Mouse (Mus musculus) heart, embryonic 14.5 days (tissue): ENCODE measurements around the gene Lpar3. TPM values are rescaled to one million over a fixed set of nuclear protein-coding genes. Genes with fewer than 3 reads are reported as not detected.
A peak's percentile ranks its signal among the peaks of the same experiment; 100 is the strongest.

Experiments
- ATAC-seq: fragments of 200-750 bp; cut with Nextera tagmentation; 2 replicates; pipeline ENCODE4 v1.8.0; 2017; ENCODE audit warnings: low read depth, moderate TSS enrichment; ENCODE audit not compliant: insufficient number of reproducible peaks, insufficient read depth, low FRiP score
- H3K27ac ChIP-seq, 2 experiments: fragments of 200-500 bp in 1 of 2; fragments of 300-500 bp in 1 of 2; sonication (generic) in 1 of 2; replicated peaks in 1 of 2; 2 replicates each; pipeline ENCODE4 v1.5.1; 2012 to 2014; ENCODE audit warnings: low read depth in 2 of 2, low read length in 2 of 2, control low read depth in 1 of 2, mild to moderate bottlenecking in 1 of 2, mixed read lengths in 1 of 2; ENCODE audit not compliant: control insufficient read depth in 1 of 2, insufficient read depth in 1 of 2
- H3K27me3 ChIP-seq: fragments of 300-500 bp; sonication (generic); 2 replicates; pipeline ENCODE4 v1.6.1; 2014; ENCODE audit warnings: mild to moderate bottlenecking, low read length, control low read depth; ENCODE audit not compliant: control insufficient read depth, insufficient read depth
- H3K36me3 ChIP-seq: fragments of 300-500 bp; sonication (generic); 2 replicates; pipeline ENCODE4 v1.6.1; 2014; ENCODE audit warnings: mild to moderate bottlenecking, control low read depth, low read length, mixed read lengths; ENCODE audit not compliant: control insufficient read depth, insufficient read depth
- H3K4me1 ChIP-seq, 2 experiments: fragments of 200-500 bp in 1 of 2; fragments of 300-500 bp in 1 of 2; sonication (generic) in 1 of 2; 2 replicates each; pipeline ENCODE4 v1.6.1; 2012 to 2014; ENCODE audit warnings: low read length in 2 of 2, control low read depth in 1 of 2, mixed read lengths in 1 of 2; ENCODE audit not compliant: control insufficient read depth in 2 of 2, insufficient read depth in 2 of 2
- H3K4me2 ChIP-seq: fragments of 300-500 bp; sonication (generic); 2 replicates; pipeline ENCODE4 v1.6.1; 2014; ENCODE audit warnings: mild to moderate bottlenecking, low read length
- H3K4me3 ChIP-seq, 2 experiments: fragments of 200-500 bp in 1 of 2; fragments of 300-500 bp in 1 of 2; sonication (generic) in 1 of 2; 2 replicates each; pipeline ENCODE4 v1.5.1; 2012 to 2014; ENCODE audit warnings: low read length in 2 of 2, mild to moderate bottlenecking in 2 of 2, control low read depth in 1 of 2, low read depth in 1 of 2, moderate library complexity in 1 of 2; ENCODE audit not compliant: control insufficient read depth in 1 of 2, insufficient read depth in 1 of 2
- H3K9ac ChIP-seq: fragments of 300-500 bp; sonication (generic); 2 replicates; pipeline ENCODE4 v1.6.1; 2014; ENCODE audit warnings: mild to moderate bottlenecking, low read length
- H3K9me3 ChIP-seq: fragments of 300-500 bp; sonication (generic); 2 replicates; pipeline ENCODE4 v1.6.1; 2016; ENCODE audit warnings: low read length, control low read depth; ENCODE audit not compliant: control insufficient read depth
- WGBS: fragments of 180-500 bp; shearing (Covaris S2); extraction: QIAGEN DNeasy Blood & Tissue Kit; methylation state at CpG from one replicate; pipeline ENCODE4 v1.1.7; 2014; 5-methylcytosine and 5-hydroxymethylcytosine counted together
- polyA plus RNA-seq: library from polyadenylated mRNA; unstranded; fragments of >200 nt; fragmentation: Nextera tagmentation; extraction: Ambion mirVana; gene quantifications from 2 replicates; pipeline ENCODE4 v1.2.1, GENCODE M21; 2014

Lpar3 gene
- 46.3 and 51.9 TPM in 2 replicates for polyA plus RNA-seq

- Histone ChIP-seq H3K9ac (peak within 1 kb of the TSS; percentile 88), H3K9me3 (no peaks in the 10 kb centered on the region), H3K27ac (peak within 1 kb of the TSS; percentile 75 to 84), H3K4me1 (peaks cover 15 to 23% of the 10 kb centered on the region in 2 experiments), H3K4me2 (peak within 1 kb of the TSS; percentile 64), H3K27me3 (no peaks in the 10 kb centered on the region), H3K36me3 (peaks cover 3% of the 10 kb centered on the region; the same call in 1 of the 2 replicates), H3K4me3 (peak within 1 kb of the TSS; percentile 71 to 95)
- WGBS = under 1% methylated on average over 73 of the region's 73 CpGs
- ATAC-seq = peak; percentile 89
These were observed at the start of gene Lpar3 for GRCm38 (mm10) chr3:146220776-146221486. Gene Lpar3 (plus strand): TSS chr3:146220963.

DNA sequence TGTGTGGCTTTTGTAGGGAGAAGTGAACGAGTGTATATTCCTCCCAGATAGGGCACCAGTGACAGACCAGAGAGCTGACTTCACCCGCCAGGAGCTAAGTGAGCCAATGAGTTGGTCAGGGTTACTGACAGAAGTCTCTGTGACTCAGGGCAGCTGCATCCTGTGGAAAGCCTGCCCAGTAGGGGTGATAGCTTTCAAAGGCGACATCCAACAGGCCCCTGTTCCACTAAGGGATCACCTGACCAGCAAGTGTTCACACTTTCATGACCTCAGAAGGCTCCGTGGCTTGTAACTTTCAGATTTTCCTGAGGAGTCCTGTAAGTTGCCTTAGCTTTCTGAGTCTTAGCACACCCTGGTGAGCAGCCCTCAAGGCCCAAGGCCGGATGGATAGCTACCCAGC is 47.7 kb upstream of the Lpar3 start:
- Histone ChIP-seq H3K9me3 (peaks cover 5% of the 10 kb centered on the region), H3K4me2 (no peak overlapping the region), H3K4me3 (no peak overlapping the region), H3K9ac (no peak overlapping the region; the same call in 1 of the 2 replicates), H3K36me3 (no peaks in the 10 kb centered on the region), H3K27me3 (no peaks in the 10 kb centered on the region), H3K27ac (no peak overlapping the region), H3K4me1 (no peaks in the 10 kb centered on the region)
- 64% methylated on average over 5 of the region's 5 CpGs for WGBS
- ATAC-seq = no peak

DNA sequence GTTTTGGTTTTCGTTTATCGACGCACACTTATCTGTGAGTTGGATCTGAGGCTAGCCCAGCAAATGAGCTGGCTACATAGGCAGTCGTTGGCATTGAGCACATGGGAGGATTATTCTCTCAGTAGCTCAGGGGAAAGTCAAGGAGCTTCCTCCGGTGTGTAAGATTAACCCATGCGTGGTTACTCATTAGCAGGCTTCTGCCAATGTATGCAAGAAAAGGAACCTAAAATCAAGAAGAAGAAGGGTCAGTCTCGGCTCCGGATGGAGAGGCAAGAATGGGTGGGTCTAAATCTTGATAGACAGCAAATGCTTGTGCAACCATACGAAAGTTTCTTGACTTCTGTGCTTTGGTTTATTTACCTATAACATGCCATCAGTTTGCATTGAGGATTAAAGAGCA is 46.5 kb upstream of the Lpar3 start:
- Histone ChIP-seq H3K4me3 (no peak overlapping the region), H3K9ac (no peak overlapping the region), H3K36me3 (no peaks in the 10 kb centered on the region), H3K4me2 (no peak overlapping the region), H3K27me3 (no peaks in the 10 kb centered on the region), H3K4me1 (peaks cover 0 to 5% of the 10 kb centered on the region in 2 experiments; a peak in 1 of 4 replicates), H3K27ac (no peak overlapping the region), H3K9me3 (peaks cover 5% of the 10 kb centered on the region)
- ATAC-seq = no peak
- WGBS = 85% methylated on average over 9 of the region's 9 CpGs

GRCm38 (mm10) chr3:146177295-146177694 is 43.5 kb upstream of the Lpar3 start:
- WGBS = 48% methylated on average over 7 of the region's 7 CpGs

DNA sequence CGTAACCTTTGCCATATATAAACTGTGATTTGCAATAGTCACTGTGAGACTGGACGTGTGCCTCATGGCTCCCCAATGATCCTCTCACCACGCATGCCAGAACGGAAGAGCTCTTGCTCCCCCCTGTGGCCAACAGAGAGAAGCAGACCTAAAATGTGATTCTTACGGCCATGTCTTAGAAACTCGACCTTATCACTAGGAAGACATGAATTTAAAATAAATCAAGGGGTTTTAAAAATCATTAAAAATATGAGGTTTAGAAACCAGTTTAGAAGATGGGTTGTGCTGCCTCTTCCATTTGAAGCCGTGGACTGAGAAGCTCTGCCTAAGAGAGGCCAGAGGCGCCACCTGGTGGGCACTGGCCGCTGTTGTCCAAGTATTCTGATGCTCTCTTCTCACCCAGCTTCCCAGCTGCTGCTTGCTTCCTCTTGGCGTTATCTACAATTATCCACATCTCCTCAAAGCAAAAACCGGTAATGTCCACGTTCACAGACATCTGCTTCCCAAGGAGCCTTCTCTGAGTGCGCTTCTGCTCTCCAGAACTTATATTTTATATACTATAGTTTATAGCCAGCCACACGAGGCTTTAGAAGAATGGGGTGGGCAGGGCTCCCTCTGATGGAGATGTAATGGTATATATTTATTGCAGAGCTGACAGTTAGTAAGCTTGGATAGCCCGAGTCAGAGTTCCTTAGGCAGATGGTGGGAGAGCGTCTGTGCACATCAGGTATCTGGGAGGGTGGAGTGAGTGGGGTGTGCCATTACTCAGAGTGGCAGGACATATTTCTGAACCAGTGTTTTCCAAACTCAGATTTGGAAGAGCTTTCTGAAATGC is 42.8 kb upstream of the Lpar3 start:
- Histone ChIP-seq H3K27me3 (no peaks in the 10 kb centered on the region), H3K4me3 (peak overlapping the region; percentile 17 to 31), H3K27ac (no peak overlapping the region), H3K9me3 (no peaks in the 10 kb centered on the region), H3K9ac (no peak overlapping the region), H3K36me3 (no peaks in the 10 kb centered on the region), H3K4me1 (peaks cover 6 to 9% of the 10 kb centered on the region in 2 experiments; a peak in 3 of 4 replicates), H3K4me2 (peak overlapping the region; percentile 53)
- ATAC-seq = 0 out of 2 replicates have a peak, but pooled peaks have one; percentile 41
- 3% methylated on average over 16 of the region's 16 CpGs for WGBS

More at GRCm38 (mm10) chr3:146177295-146177694, 43.5 kb upstream of the Lpar3 start:
- Histone ChIP-seq H3K27me3 (no peaks in the 10 kb centered on the region), H3K9me3 (no peaks in the 10 kb centered on the region), H3K27ac (no peak overlapping the region), H3K9ac (no peak overlapping the region), H3K4me2 (peak overlapping the region; percentile 53), H3K4me3 (no peak overlapping the region), H3K4me1 (peaks cover 6 to 9% of the 10 kb centered on the region in 2 experiments; a peak in 3 of 4 replicates), H3K36me3 (no peaks in the 10 kb centered on the region)
- ATAC-seq = no peak

- H3K9ac ChIP-seq = no peak overlapping the region
- H3K27ac ChIP-seq = peak overlapping the region in 1 of 2 experiments; percentile 59; a peak in 1 of 4 replicates
- H3K4me1 ChIP-seq = peaks cover 7 to 11% of the 10 kb centered on the region in 2 experiments; a peak in 3 of 4 replicates
- WGBS = 41% methylated on average over 2 of the region's 2 CpGs
- no peaks in the 10 kb centered on the region for H3K27me3 ChIP-seq
- H3K9me3 ChIP-seq = no peaks in the 10 kb centered on the region
- no peak for ATAC-seq
- H3K36me3 ChIP-seq = no peaks in the 10 kb centered on the region
- H3K4me2 ChIP-seq = peak overlapping the region; percentile 21; the same call in 1 of the 2 replicates
- H3K4me3 ChIP-seq = no peak overlapping the region
These were observed 40.4 kb upstream of the Lpar3 start for GRCm38 (mm10) chr3:146180341-146180740.

DNA sequence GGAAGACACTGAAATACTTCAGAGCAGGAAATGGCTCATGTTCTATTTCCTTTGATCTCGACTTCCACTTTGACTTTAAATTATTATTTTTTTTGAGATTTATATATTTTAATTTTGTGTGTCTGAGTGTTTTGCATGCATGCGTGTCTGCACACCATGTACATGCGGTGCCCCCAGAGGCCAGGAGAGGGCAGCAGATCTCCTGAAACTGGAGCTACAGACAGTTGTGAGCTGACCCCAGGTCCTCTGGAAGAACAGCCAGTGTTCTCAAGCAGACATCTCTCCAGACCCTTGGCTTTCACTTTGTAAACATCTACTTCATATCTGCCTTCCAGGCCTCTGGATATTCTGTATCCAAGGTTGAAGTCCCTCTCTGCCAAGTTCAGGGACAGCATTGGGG is 39.8 kb upstream of the Lpar3 start:
- Histone ChIP-seq H3K9ac (no peak overlapping the region), H3K4me3 (no peak overlapping the region), H3K27ac (no peak overlapping the region), H3K27me3 (no peaks in the 10 kb centered on the region), H3K4me1 (peaks cover 10 to 15% of the 10 kb centered on the region in 2 experiments; a peak in 3 of 4 replicates), H3K4me2 (no peak overlapping the region), H3K9me3 (no peaks in the 10 kb centered on the region), H3K36me3 (no peaks in the 10 kb centered on the region)
- no peak for ATAC-seq
- 32% methylated on average over 3 of the region's 3 CpGs for WGBS
